Comparison of ENCODE assay signal across 11 mouse cellular contexts in the genomic region with DNA sequence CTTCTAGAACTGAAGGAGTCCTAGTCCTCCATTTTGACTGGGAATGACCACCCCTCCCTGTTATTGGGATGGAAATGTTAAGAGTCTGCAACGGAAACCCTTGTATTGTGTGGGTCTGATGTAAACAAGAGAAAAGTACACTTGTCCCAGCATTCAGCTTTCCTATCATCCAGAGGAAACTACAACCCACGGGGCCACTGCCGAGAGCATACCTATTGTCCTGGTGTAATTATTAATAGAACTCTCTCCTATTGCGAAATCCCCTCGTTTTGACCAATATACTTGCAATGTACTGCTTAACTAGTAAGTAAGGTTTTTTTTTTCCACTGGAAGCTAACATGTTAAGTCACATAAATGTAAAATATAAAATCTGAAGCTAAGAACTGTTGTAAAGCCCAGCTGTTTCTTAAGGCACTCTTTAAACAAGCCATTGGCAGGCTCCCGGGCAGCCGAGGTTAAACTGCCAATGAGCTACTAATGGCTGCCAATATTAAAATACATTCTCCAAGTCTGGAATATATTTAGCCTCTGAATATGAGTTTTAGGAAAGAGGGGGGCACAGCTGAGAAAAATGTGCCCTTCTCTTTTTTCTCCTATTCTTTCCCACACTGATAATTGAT. TPM values are rescaled to one million over a fixed set of nuclear protein-coding genes. Genes with fewer than 3 reads are reported as not detected.
A peak's percentile ranks its signal among the peaks of the same experiment; 100 is the strongest.
DNase-seq lines count a peak whose midpoint lies in the region; ATAC-seq and TF ChIP-seq lines count a peak whose summit lies in the region.
"Had no signal": no experiment of that assay in that cellular context is flagged by ENCODE, and none has a peak within 500 bp of the region (broad histone marks: within the 10 kb centered on the region; RNA-seq: fewer than 3 reads in every experiment).

No protein-coding gene starts in this region.

- no peaks in the 10 kb centered on the region for H3K27me3 ChIP-seq in Patski
- H3K27me3 ChIP-seq in intestine, embryonic 16.5 days (replicated peaks; ENCODE audit: control insufficient read depth, insufficient read depth, low read length): no peaks in the 10 kb centered on the region
- no peaks in the 10 kb centered on the region for H3K27me3 ChIP-seq in lung, embryonic 16.5 days (ENCODE audit: control insufficient read depth, insufficient read depth, low read depth, low read length)
- H3K27me3 ChIP-seq in forebrain, embryonic 12.5 days: no peaks in the 10 kb centered on the region

- peak overlapping the region; percentile 49 for H3K27ac ChIP-seq in intestine, embryonic 16.5 days (ENCODE audit: low read length)
- H3K27ac ChIP-seq in lung, embryonic 16.5 days (ENCODE audit: low read length): peak overlapping the region; percentile 55
- H3K27ac ChIP-seq in forebrain, embryonic 12.5 days: no peak overlapping the region

- H3K4me1 ChIP-seq in intestine, embryonic 16.5 days (ENCODE audit: control insufficient read depth, insufficient read depth, low read length): peaks cover 2% of the 10 kb centered on the region; the same call in 1 of the 2 replicates
- peaks cover 8% of the 10 kb centered on the region for H3K4me1 ChIP-seq in lung, embryonic 16.5 days (replicated peaks; ENCODE audit: control insufficient read depth, insufficient read depth, low read length)
- H3K4me1 ChIP-seq in forebrain, embryonic 12.5 days: no peaks in the 10 kb centered on the region

- DNase-seq in heart, adult 8-10 months (ENCODE audit: low spot score): peak; percentile 19
- DNase-seq in heart, postnatal 25 days (ENCODE audit: low spot score): no peak
- DNase-seq in Patski (ENCODE audit: low read depth, low spot score): no peak
- DNase-seq in left cerebral cortex, adult 9 months (ENCODE audit: low spot score in 2 of 2): no peak
- DNase-seq in left cerebral cortex, postnatal 25 days (ENCODE audit: low spot score in 2 of 2): no peak
- DNase-seq: left cerebral cortex, postnatal 4 days; right cerebral cortex, postnatal 4 days had no signal

- CTCF ChIA-PET in Patski (lab: Charles Lee): interaction anchor here (1.2 kb wide), 1 partner anchor 58 kb away, joined by 3 read pairs; no protein-coding TSS in a partner anchor

- 39% methylated on average over 7 of the region's 7 CpGs for WGBS in intestine, embryonic 16.5 days
- WGBS in lung, embryonic 16.5 days: 32% methylated on average over 7 of the region's 7 CpGs
- 65% methylated on average over 7 of the region's 7 CpGs for WGBS in forebrain, embryonic 12.5 days

- in situ Hi-C loops in Patski (cut with MboI; ENCODE audit: low pct_unique_long_range_greater_than_20kb): no loop called here

- H3K9ac ChIP-seq in intestine, embryonic 16.5 days (ENCODE audit: low read depth, low read length): no peak overlapping the region
- 0 out of 2 replicates have a peak overlapping the region, but pooled peaks have one; percentile 11 for H3K9ac ChIP-seq in lung, embryonic 16.5 days (ENCODE audit: low read length)
- H3K9ac ChIP-seq in forebrain, embryonic 12.5 days: no peak overlapping the region

- H3K4me2 ChIP-seq in intestine, embryonic 16.5 days (ENCODE audit: low read depth, low read length): no peak overlapping the region
- peak overlapping the region; percentile 8; the same call in 1 of the 2 replicates for H3K4me2 ChIP-seq in lung, embryonic 16.5 days (ENCODE audit: low read depth, low read length)
- no peak overlapping the region for H3K4me2 ChIP-seq in forebrain, embryonic 12.5 days

- peak; percentile 62 for ATAC-seq in Patski
- peak; percentile 82 for ATAC-seq in intestine, embryonic 16.5 days
- peak; percentile 43 for ATAC-seq in lung, embryonic 16.5 days (ENCODE audit: low read depth)
- ATAC-seq in forebrain, embryonic 12.5 days (ENCODE audit: low FRiP score): no peak
- ATAC-seq: midbrain, embryonic 16.5 days had no signal

- POLR2A ChIA-PET in Patski (lab: Charles Lee): no interaction called here

- H3K4me3 ChIP-seq in intestine, embryonic 16.5 days (ENCODE audit: low read length): no peak overlapping the region
- no peak overlapping the region for H3K4me3 ChIP-seq in lung, embryonic 16.5 days (ENCODE audit: low read length)
- no peak overlapping the region for H3K4me3 ChIP-seq in forebrain, embryonic 12.5 days (replicated peaks)

- no peaks in the 10 kb centered on the region for H3K36me3 ChIP-seq in intestine, embryonic 16.5 days (ENCODE audit: control insufficient read depth, insufficient read depth, low read length)
- H3K36me3 ChIP-seq in lung, embryonic 16.5 days (ENCODE audit: control insufficient read depth, insufficient read depth, low read length): no peaks in the 10 kb centered on the region
- H3K36me3 ChIP-seq in forebrain, embryonic 12.5 days (replicated peaks): no peaks in the 10 kb centered on the region

- intact Hi-C loops in heart, postnatal 25 days (cut with DNase I): no loop called here
- intact Hi-C loops in left cerebral cortex, postnatal 25 days (cut with DNase I): no loop called here

- no peaks in the 10 kb centered on the region for H3K9me3 ChIP-seq in intestine, embryonic 16.5 days (ENCODE audit: control insufficient read depth, low read length)
- H3K9me3 ChIP-seq in lung, embryonic 16.5 days (ENCODE audit: control insufficient read depth, low read length): no peaks in the 10 kb centered on the region
- H3K9me3 ChIP-seq in forebrain, embryonic 12.5 days: no peaks in the 10 kb centered on the region

- no peak for TF ChIP-seq CTCF in Patski (IDR thresholded peaks at IDR 0.05)

RNA-seq across cellular contexts. Expression of a gene that starts 47.7 kb away (rescaled TPM):
- 100 to 1,000 TPM; 113 to 144 (median 120) TPM for total RNA-seq in heart, adult 8-10 months (2022)
- 10 to 100 TPM; 86.7 to 92.3 TPM for total RNA-seq in heart, postnatal 25 days (2021)
- 109 TPM for polyA plus RNA-seq in Patski (2021)
- 23.5 and 23.9 TPM in 2 replicates for polyA plus RNA-seq in intestine, embryonic 16.5 days (2015; fragmentation: Nextera tagmentation; extraction: Ambion mirVana)
- 24.8 and 26.2 TPM in 2 replicates for polyA plus RNA-seq in lung, embryonic 16.5 days (2015; fragmentation: Nextera tagmentation; extraction: Ambion mirVana)
- polyA plus RNA-seq in forebrain, embryonic 12.5 days (2016; fragmentation: Nextera tagmentation; extraction: Ambion mirVana): 11.4 and 11.6 TPM in 2 replicates
- 10 to 100 TPM; 53.1 to 57.3 TPM for total RNA-seq in left cerebral cortex, postnatal 25 days (2021)
